Mouse (Mus musculus): ENCODE data around the gene Itfg2.
A peak's percentile ranks its signal among the peaks of the same experiment; 100 is the strongest.
"Not testable (repeated sequence)": the region's sequence is repeated elsewhere in the genome, so short reads cannot be mapped to it uniquely, and the experiment has no call there.

Itfg2 gene

GRCm38 (mm10) chr6:128380594-128381167, 44.0 kb downstream of the Itfg2 start:
- not testable (repeated sequence) for DNase-seq

- no peak for DNase-seq
Measured at GRCm38 (mm10) chr6:128379636-128380035, 45.1 kb downstream of the Itfg2 start.

GRCm38 (mm10) chr6:128376371-128377085, 48.2 kb downstream of the Itfg2 start:
- DNase-seq: no peak

- no peak for DNase-seq
Measured at GRCm38 (mm10) chr6:128375192-128375591, 49.5 kb downstream of the Itfg2 start, which contains the start of the genes Tex52 and Gm44596. TSS of gene Tex52 (plus strand) at chr6:128375456. TSS of gene Gm44596 (plus strand) at chr6:128375503.

- no peak for DNase-seq
Measured at GRCm38 (mm10) chr6:128370040-128370439, 54.7 kb downstream of the Itfg2 start.

GRCm38 (mm10) chr6:128366466-128366865, 58.3 kb downstream of the Itfg2 start:
- DNase-seq: no peak

GRCm38 (mm10) chr6:128364721-128365120, 60.0 kb downstream of the Itfg2 start:
- no peak for DNase-seq

- no peak for DNase-seq
Measured at GRCm38 (mm10) chr6:128363007-128363825, 61.5 kb downstream of the Itfg2 start.

- peak; percentile 70 to 79 for DNase-seq
Measured at GRCm38 (mm10) chr6:128362381-128363006, 62.2 kb downstream of the Itfg2 start, which contains the start of the genes Rhno1 and Foxm1. TSS of gene Rhno1 (minus strand) at chr6:128362911. TSS of gene Foxm1 (plus strand) at chr6:128362967.

GRCm38 (mm10) chr6:128361901-128362300, 62.8 kb downstream of the Itfg2 start:
- no peak for DNase-seq

Data from thymus, adult 18-20 months (tissue).